Mouse (Mus musculus) ovary, postnatal 36 days (tissue): ENCODE data around the gene Chrnd.

ENCODE experiments used
- DNase-seq: peaks from one replicate; pipeline ENCODE4 v3.0.0; 2022; ENCODE audit warnings: low spot score, mixed read lengths

Chrnd gene

DNA sequence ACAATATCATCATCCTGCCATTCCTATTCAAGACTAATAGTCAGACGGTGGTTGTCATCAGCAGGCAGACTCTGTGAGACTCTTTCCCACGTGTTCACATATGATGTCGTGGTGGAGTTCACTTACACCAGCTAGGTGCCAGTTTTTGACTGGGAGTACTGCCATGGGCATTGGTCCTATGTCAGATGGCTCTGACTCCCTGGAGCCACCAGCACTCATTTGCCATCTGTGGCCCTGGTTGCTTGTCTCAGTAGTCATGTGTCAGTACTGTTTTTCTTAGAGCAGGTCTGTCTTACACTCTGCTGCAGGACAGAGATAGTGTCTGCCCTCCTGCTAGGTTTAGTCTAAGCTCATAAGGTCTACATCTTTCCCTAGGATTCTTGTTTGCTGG is 36.7 kb downstream of the Chrnd start:
- no peak for DNase-seq

DNA sequence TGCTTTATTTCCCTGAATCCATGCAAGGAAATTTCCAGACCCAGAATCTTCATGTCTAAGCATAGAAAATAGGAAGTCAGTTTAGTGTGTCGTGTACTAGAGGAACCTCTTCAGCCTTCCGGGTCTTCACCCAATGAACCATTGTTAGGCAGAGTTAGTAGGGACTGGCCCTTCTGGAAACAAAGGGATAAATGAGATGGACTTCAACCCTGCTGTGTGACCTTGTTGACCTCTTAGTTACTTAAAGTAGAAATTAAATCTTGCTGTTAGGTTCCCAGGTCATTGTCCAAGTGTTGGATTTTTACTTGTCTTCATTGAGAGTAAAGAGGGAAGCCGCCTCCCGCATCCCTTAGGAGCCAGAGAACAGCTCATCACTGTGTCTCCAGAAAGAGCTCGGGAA is 40.2 kb downstream of the Chrnd start:
- DNase-seq = no peak

DNA sequence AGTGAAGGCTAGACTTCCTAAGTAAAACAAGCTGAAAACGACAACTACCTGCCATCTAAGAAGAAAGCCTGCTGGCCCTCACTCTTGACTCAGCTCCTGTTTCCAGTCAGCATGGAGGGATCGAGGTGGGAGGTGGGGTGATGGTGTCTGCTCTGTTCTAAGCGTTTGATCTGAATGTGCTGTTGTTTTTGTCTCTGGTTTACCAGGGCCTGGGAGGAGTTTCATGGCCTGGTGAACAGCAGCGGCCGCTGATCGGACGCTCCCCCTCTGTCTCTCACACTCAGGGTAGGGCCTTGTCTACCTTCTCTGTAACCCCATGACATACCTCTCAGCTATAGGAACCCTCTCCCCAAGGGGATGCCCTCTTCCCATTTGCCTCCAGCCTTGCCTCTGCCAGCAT is 41.8 kb downstream of the Chrnd start:
- no peak for DNase-seq

DNA sequence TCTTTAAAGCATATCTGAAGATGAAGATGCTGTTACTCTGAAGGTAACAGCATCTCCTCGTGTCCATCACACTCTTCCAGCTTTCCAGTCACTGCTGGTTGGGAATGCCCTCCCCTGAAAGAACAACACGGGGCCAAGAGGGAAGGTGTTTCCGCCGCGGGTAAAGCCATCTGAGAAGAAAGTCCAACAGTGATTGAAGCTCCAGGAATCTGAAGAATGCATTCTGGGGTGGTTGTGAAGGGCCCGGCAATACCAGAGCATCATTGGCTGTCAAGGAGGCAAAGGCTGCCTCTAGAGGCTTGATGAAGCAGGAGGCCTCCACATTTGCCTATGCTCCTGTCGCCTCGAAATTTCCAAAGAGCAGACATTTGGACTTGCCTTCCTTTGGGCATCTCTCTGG is 48.6 kb downstream of the Chrnd start:
- no peak for DNase-seq

DNA sequence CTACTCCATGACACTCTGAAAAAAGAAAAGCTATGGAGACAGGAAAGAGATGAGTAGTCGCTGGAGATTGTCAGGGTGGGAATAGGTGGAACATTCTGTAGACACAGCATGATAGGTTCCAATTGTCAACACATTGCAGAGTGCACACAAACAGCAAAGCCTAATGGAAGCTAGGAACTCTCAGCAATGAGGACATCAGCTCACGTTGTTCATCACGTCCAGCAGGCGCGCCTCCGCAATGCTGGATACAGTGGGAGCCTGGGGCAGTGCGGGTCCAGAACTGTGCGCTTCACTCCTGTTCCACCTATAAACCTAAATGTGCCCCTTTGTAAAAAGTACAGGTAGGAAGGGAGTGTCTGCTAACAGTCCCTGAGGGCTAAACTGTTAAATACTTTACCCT is 52.6 kb downstream of the Chrnd start:
- DNase-seq = no peak

DNA sequence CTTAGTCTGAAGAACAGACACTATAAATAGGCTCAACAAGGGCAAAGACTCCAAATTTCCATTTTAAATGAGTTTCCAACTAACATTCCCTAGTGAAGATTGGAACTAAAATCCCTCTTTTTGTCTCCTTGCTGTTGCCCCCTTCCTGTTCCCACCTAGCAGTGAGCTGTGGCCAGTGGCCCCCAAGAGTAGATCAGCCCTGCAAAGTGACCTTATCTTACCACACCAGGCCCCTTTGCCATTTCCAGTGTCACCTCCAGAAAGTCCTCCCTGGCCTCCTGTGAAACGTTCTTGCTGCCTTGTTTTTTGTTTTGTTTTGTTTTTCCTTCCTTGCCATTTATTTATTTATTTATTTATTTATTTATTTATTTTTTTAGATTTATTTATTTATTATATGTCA is 55.0 kb downstream of the Chrnd start:
- no peak for DNase-seq

DNA sequence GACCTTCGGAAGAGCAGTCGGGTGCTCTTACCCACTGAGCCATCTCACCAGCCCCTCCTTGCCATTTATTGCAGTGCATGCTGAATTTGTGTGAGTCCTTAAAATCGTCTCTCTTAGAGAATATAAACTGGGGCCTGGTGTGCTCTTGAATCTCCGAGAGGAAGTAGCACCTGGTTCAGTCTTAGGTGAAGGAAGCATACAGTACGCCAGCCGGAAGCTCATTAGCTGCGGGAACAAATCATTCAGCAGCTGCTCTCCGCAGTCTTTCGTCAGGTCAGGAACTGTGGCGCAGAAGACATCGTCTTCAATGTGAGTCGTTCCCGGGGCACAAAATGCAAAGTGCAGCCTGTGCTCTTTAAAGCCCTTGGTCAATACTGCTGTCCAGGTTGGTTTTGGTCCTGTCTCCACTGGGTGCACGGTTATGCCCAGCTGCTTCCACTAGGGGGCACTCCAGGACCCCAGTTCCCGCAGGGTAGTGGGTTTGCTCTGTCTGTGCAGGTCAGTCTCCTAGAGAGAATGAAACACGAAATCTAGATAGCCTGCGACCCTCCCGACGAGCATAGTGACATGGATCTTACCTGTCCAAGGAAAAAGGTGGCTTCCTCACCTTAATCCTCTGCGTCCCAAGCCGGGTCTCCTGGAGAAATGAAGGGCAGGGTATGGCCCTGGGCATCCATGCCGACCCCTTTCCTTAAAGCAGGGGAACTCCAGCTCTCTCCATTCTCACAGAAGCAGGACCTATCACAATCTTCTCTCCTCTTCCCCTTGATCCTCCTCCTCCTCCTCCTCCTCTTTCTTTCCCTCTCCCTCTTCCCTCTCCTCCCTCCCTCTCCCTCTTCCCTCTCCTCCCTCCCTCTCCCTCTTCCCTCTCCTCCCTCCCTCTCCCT is 55.8 kb downstream of the Chrnd start:
- DNase-seq = peak; percentile 84
